Mouse (Mus musculus): ENCODE measurements around the gene Arhgap18.

Gene Arhgap18

GRCm38 (mm10) chr10:26780581-26780980, 27.4 kb downstream of the Arhgap18 start:
- DNase-seq = no peak

- DNase-seq = no peak
Observed at GRCm38 (mm10) chr10:26789680-26790079, 36.5 kb downstream of the Arhgap18 start.

- DNase-seq = no peak
Observed at GRCm38 (mm10) chr10:26791810-26792209, 38.6 kb downstream of the Arhgap18 start.

- DNase-seq = no peak
Observed at GRCm38 (mm10) chr10:26793013-26793412, 39.8 kb downstream of the Arhgap18 start.

DNA sequence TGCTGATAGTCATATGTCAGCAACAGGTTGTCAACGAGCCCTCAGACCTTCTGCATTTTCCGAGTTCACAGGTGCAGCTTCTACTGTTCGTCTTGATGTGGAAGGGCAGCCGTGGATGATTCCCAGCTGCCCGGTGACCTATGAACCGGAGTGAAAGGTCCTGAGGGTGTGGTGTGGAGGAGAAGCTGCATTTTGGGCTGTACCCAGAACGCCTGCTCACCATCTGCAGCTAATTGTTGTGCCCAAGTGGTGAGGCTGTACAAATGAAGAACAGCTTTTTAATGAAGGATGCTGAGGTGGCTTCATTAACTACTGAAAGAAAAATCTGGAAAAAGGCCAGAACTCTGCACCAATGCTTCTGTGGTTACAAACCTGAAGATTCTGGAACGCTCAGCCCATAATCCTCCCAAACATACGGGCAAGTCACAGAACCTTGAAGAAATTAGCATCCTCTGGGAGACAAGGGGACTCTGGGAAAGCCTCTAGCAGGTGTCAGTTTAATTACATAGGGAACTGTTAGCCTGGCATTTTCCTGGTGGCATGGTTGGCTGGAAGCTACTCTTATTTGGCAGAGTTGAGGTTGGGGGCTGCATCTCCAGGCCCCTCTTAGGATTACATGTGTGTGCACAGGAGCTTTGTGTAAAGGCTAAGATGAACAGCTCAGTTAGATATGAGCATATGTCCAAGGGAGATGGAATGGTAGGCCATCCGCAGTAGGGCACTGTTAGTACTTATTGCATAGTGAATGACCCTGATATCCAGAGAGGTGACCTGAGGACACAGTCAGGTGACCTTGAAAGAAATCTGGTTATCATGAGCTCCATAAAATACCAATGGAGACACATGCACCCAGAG, 43.4 kb downstream of the Arhgap18 start:
- no peak for DNase-seq

GRCm38 (mm10) chr10:26797287-26797672, 44.1 kb downstream of the Arhgap18 start:
- no peak for DNase-seq

DNA sequence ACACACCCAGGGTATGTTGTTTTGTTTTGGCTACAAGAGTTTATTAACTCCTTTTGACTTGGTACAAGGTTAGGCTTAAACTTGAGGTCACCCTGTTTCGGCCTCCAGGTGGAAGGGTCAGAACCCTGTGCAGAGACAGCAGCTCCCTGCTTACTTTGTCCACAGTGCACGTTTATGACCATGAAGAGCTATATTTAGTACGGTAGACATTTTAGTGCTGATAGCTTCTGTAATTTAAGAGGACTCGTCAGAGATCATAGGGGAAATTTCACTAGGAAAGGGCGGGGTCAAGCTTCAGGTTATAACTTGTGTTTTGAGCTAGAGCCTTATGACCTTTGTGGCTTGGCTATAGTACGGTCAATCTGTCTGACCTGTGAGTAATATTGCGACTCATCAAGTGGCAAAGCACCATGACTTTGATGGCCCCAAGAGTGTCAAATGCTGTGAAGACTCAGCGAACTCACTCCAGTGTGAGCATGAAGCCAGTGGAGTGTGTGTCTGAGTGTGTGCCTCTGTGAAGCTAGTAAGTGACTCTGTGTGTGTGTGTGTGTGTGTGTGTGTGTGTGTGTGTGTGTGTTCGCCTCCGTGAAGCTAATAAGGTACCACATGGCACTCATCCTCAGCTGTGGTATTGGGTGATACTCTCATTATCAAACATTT, 45.7 kb downstream of the Arhgap18 start:
- DNase-seq = no peak

DNA sequence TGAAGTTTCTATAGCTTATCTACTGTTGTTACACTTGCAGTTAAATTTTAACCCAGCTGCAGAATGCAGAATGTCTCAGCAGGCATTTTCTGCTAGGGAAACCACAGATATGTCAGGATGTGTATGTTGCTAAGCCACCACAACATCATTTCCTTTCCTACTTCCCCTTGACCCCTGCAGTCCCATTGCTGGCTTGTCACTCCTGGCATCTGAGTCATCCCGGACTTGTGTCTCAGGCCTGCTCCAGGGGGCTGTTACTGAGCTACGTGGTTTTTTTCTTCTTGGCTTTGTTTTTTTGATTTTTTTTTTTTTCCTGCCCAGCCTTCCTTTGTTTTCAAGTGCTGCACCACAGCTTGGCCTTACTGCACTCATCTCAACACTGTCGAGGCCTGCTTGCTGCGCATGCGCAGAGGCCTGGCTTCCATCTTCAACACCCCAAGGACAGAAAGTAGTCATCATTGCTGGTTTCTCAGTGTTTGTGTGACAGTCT, 46.4 kb downstream of the Arhgap18 start:
- DNase-seq = no peak

DNA sequence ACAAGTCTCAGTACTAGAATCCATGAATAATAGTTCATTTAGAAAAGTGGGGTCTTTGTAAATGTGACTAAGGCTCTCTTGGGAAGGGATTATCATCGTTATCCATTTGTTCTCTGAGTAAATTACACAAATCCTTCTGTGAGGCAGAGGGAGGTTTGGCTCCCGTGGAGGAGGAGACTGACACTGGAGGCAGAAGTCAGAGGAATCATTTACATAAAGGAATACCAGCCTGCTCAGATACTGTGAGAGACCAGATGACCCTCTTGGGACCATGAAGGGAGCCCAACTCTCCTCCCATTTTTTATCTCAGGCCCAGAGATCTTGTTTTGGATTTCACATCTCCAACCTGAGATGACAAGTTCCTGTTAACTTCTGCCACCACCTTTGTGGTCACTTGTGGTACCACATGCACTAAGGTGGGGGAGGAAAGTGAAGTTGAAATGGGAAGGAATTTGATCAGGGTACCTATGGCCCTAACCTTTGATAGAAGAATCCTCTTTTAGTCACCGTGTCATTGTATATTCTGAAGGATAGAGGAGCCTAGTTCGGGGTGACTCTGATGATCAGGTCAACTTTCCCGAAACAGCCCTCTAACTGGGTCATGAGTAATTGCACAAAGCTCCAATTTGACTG, 51.2 kb downstream of the Arhgap18 start:
- no peak for DNase-seq

GRCm38 (mm10) chr10:26805007-26805406, 51.8 kb downstream of the Arhgap18 start:
- DNase-seq = no peak

DNA sequence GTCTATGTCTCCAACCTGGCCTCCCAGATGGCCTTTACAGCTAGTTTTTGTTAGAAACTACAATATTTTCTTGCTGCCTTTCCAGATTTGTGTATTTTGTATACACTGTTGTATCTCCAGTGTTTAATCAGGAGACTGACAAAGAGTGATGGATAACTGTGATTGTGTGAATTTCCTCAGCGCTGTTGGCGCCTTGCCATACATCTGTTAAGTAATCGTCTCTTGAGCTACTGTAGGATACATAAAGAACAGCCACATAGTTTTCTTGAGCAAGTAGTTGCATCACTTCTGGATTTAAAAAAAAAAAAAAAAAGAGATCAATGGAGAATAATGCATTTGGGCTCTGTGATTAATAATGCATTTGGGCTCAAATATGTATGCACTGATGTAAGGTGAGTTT, 52.9 kb downstream of the Arhgap18 start:
- no peak for DNase-seq

DNA sequence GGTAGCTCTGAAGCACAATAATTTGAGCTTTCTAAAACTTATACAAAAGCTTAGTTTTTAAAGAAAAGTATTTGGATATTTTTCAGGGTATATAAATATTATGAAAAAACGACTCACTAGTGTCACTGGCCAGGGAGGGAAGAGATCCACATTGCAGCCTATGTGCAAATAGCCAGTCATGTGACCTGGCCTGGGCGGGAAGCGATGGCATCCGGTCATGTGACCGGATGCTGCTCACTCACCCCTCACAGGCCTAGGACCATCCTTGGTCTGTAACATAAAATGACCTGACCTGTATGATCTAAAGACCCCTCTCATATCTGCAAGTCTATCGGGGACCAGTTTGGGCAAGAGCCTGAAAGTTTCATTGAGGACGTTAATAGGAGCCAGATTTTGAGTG, 56.8 kb downstream of the Arhgap18 start:
- DNase-seq = no peak

DNA sequence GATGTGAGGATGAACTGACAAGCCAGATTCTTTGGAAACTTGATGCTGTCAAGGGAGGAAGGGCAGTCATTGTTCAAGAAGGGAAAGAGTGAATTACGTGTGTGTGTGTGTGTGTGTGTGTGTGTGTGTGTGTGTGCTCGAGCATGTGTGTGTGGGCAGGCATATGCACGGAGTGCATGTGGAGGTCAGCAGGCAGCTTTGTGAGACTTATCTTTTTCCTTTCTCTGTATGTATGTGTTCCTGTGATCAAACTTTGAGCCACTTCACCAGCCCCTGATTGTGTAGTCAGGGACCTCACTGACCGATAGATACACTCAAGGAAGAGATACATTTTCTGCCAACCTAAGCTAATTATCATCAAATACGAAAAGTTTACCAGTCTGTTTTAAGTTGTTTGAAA, 57.6 kb downstream of the Arhgap18 start:
- no peak for DNase-seq

DNA sequence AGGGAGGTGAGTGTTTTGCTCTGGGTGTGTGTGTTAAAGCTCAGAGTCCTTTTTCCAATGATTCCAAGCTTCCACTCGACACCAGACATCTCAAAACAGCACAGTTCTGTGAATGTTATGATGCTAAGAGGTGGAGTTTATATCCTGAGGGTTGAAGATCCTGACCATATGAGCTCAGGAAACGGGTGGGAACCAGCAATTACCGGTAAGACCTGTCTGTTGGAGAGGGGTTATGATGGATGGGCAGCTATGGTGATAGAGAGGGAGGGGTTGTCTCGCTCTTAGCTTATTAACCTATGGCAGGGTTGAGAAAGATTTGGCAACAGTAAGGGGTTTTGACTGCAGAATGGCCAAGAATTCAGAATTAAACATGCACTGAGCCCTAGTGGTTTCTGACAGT, 58.1 kb downstream of the Arhgap18 start:
- DNase-seq = no peak

DNA sequence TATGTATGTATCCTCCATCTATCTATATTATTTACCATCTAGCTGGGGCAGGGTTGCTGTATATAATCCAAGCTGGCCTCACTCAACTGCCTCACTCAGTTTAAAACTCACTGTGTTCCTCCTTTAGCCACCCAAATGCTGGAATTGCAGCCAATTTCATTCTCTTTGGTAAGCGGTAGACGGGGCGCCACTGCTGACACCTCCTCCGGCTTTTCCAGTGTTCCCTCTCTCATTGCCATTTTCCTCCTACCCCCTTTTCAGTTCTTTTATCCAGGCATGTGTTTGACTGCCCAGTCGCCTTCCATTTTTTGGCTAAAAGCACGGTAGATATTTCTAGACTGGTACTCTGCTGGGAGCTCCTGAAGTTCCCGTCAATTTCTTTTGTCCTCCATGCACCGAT, 62.4 kb downstream of the Arhgap18 start:
- no peak for DNase-seq

DNA sequence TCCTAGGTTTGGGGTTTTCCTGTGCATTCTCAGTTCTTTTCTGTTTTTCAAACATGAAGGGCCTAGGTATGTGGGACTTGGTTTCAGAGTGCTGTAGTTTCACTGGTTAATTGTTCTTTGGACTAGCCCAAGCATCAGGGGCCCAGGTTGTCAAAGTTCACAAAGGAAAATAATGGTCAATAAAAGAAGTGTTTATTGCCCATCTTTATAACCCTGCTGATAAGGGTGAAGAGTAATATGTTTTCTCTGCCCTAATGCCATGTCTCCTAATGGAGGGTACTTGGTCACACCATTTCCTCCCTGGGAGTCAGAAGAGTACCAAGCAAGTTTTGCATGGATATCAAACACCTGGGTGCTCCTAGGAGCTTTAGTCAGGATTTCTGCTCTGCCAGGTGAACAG, 67.1 kb downstream of the Arhgap18 start:
- DNase-seq = no peak

DNA sequence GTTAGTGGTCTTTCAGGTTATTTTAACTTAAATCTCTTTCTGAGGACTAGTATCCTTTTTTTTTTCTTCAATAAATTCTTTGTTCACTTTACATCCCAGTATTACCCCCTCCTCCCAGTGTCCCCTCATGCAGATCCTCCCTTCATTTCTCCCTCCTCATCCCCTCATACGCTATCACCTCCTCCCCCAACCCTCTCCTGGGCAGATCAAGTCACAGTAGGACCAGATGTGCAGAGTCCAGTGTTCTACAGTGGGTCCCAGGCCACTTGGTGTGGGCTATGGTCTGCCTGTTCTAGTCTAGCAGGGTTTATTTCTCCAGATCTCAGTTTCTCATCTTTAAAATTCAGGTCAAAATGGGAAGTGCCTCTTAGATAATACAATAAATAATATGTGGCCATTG, 67.7 kb downstream of the Arhgap18 start:
- DNase-seq = no peak

- DNase-seq = no peak
Observed at GRCm38 (mm10) chr10:26823997-26824396, 70.8 kb downstream of the Arhgap18 start.

DNA sequence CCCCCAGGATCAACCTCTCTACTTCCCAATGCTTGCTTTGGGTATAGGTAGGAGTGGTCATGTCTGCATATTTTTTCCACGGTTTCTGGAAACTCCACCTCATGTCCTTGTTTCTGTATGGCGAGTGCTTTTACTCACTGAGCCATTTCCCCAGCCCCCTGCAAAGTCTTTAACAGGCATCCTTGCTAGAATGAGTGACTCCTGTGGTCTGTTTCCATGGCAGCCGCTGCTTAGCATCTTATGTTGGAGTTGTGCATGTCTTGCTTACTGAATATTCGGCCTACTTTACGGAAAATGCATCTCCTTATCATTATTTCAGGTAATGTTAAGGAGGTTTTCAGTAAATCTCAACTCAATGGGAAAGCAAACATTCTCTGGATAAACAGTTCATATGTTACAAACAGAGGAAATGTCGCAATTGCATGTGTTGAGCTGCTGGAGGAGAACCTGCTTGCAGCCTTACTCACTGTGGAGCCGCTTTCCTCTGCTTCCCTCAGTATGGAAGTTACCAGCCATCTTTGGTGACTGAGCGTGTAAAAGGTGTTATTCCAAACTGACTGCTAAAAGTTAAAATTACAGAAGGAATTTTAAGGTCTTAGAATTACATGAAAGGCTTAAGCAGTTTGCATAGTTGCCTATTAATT, 72.1 kb downstream of the Arhgap18 start:
- DNase-seq = no peak

- no peak for DNase-seq
Observed at GRCm38 (mm10) chr10:26827315-26827714, 74.1 kb downstream of the Arhgap18 start.

DNA sequence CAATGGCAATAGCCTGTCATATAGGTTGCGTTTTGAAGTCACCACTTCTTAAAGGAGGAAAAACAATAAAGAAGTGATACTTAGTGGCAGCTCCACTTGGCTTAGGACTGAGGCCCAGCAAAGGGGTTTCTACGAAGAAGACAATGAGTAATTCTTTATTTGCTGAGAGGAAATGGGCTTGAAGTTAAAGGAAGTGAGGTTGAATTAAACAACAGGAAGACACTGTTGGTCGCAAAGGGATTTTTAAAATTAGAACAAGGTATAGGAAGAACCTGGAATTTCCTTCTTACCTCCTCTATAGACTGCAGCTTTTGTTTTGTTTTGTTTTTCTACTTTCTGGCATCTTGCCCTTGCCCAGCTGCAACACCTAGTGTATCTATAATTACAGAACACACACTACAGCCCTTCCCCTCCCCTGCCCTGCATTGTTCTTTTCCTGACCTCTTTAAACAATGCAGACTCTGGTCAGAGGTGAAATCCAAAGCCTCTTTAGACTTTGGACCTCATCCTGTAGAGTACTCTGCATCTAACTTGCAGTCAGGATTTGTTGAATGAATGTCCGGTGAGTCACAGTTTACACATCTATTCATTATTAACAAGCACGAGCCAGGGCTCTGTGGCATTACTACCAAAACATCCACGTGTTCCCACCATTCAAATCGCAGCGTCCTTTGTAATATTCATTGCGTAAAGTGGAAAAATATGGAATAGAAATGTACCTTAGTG, 75.4 kb downstream of the Arhgap18 start:
- no peak for DNase-seq

GRCm38 (mm10) chr10:26832068-26832467, 78.8 kb downstream of the Arhgap18 start:
- DNase-seq = no peak
